27 mouse cellular contexts compared by ENCODE assay signal in genomic region chr5:115117467-115117866, GRCm38 (mm10). TPM values are rescaled to one million over a fixed set of nuclear protein-coding genes. Genes with fewer than 3 reads are reported as not detected.
"Had no signal": no experiment of that assay in that cellular context is flagged by ENCODE, and none has a peak within 500 bp of the region (broad histone marks: within the 10 kb centered on the region; RNA-seq: fewer than 3 reads in every experiment).

No protein-coding gene starts in this region.

- ATAC-seq: lung, postnatal 0 days; midbrain, embryonic 15.5 days had no signal

- H3K9ac ChIP-seq: kidney, embryonic 15.5 days; limb, embryonic 12.5 days; limb, embryonic 15.5 days; lung, embryonic 14.5 days; midbrain, embryonic 12.5 days; midbrain, embryonic 15.5 days; neural tube, embryonic 12.5 days; neural tube, embryonic 15.5 days; stomach, embryonic 15.5 days had no signal

- H3K27ac ChIP-seq: kidney, embryonic 15.5 days; left cerebral cortex, adult 2 months; limb, embryonic 12.5 days; limb, embryonic 15.5 days; midbrain, embryonic 12.5 days; midbrain, embryonic 15.5 days; neural tube, embryonic 12.5 days; neural tube, embryonic 15.5 days; stomach, embryonic 15.5 days had no signal

- H3K4me2 ChIP-seq: limb, embryonic 15.5 days; midbrain, embryonic 15.5 days; neural tube, embryonic 15.5 days had no signal

- DNase-seq: kidney, adult 11 months; kidney, adult 8-10 months; kidney, postnatal 10 days; kidney, postnatal 36 days; layer of hippocampus, postnatal 36 days; left cerebral cortex, postnatal 4 days; lung, embryonic 14.5 days; lung, postnatal 36 days; retina, postnatal 1 day; right cerebral cortex, postnatal 25 days; spleen, adult 18-20 months; thymus, adult 18-20 months; thymus, postnatal 36 days had no signal

- H3K4me3 ChIP-seq: left cerebral cortex, adult 2 months; limb, embryonic 15.5 days; midbrain, embryonic 12.5 days; midbrain, embryonic 15.5 days; neural tube, embryonic 12.5 days; neural tube, embryonic 15.5 days; stomach, embryonic 15.5 days had no signal

- H3K9me3 ChIP-seq: kidney, embryonic 15.5 days; limb, embryonic 12.5 days; limb, embryonic 15.5 days; midbrain, embryonic 12.5 days; midbrain, embryonic 15.5 days; neural tube, embryonic 12.5 days; neural tube, embryonic 15.5 days; stomach, embryonic 15.5 days had no signal

- H3K36me3 ChIP-seq: midbrain, embryonic 15.5 days had no signal

- H3K27me3 ChIP-seq: kidney, embryonic 15.5 days; limb, embryonic 12.5 days; limb, embryonic 15.5 days; midbrain, embryonic 12.5 days; midbrain, embryonic 15.5 days; neural tube, embryonic 12.5 days; neural tube, embryonic 15.5 days; stomach, embryonic 15.5 days had no signal

RNA-seq across cellular contexts. Expression of gene Gm10401, which starts 19.4 kb away (rescaled TPM):
- total RNA-seq: layer of hippocampus, adult 8-10 months; layer of hippocampus, postnatal 10 days; layer of hippocampus, postnatal 36 days; left cerebral cortex, adult 2 months; left cerebral cortex, postnatal 10 days; left cerebral cortex, postnatal 4 days had no signal
- polyA plus RNA-seq: testis, adult 2 months had no signal
